Mouse (Mus musculus): ENCODE results near the gene Olfr1391.

DNA sequence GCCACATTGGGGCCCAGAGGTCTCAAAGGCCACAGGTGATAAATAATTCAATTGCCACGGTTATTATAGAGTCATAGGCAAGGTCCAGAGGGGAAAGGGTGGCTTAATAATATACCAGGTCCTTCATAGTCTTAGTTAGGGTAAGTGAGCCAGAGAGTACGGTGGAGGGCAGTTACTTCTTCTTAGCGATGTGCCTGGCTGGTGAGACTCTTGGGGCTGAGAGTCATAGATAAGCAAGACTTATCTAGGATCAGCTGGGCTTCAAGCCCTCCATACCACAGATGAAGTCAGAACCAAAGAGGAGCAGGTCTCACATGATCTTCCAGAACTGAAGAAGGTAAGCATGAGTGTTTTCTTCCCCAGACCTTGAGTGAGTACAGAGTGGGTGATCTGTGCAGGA lies 44.3 kb upstream of the Olfr1391 start, which contains the start of gene Olfr1393:
- TF ChIP-seq EP300 (optimal IDR thresholded peaks at IDR 0.05) (no peak), CTCF (IDR thresholded peaks at IDR 0.05; ENCODE audit: low read depth) (no peak)
